Comparison of ENCODE assay signal across 8 mouse cellular contexts in the genomic region with DNA sequence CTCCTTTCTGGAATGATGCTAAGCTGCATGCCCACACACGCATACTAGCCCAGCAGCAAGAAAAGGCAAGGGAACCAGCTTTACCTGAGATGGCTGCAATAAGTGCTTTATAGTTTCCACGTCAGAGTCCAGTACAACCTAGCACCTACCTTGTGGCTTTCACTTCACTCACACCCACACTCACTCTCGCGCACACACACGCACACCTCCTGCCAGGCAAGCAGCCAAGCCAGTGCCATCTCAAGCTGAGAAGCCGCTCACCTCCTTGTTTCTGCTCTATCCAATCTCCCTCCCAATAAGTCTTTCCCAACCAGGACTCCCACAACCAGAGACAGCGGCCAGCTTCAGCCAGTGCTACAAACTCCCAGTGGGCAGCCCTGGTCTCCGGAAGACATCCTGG. TPM values are rescaled to one million over a fixed set of nuclear protein-coding genes. Genes with fewer than 3 reads are reported as not detected.
A peak's percentile ranks its signal among the peaks of the same experiment; 100 is the strongest.
DNase-seq lines count a peak whose midpoint lies in the region; ATAC-seq and TF ChIP-seq lines count a peak whose summit lies in the region.
"Had no signal": no experiment of that assay in that cellular context is flagged by ENCODE, and none has a peak within 500 bp of the region (broad histone marks: within the 10 kb centered on the region; RNA-seq: fewer than 3 reads in every experiment).

No protein-coding gene starts in this region.

- no peak for ATAC-seq in intestine, postnatal 0 days
- ATAC-seq: liver, postnatal 0 days had no signal

- no peaks in the 10 kb centered on the region for H3K9me3 ChIP-seq in intestine, postnatal 0 days (ENCODE audit: control insufficient read depth)

- no peaks in the 10 kb centered on the region for H3K36me3 ChIP-seq in kidney, adult 2 months (ENCODE audit: control insufficient read depth, insufficient read depth, low read length)
- no peaks in the 10 kb centered on the region for H3K36me3 ChIP-seq in intestine, postnatal 0 days (ENCODE audit: control insufficient read depth, insufficient read depth)

- no peak for TF ChIP-seq CTCF in kidney, adult 2 months (conservative IDR thresholded peaks at IDR 0.05; ENCODE audit: insufficient read depth, insufficient read length, low read depth, low read length)
- no peak for TF ChIP-seq CTCF in intestine, postnatal 0 days (IDR thresholded peaks at IDR 0.05; ENCODE audit: low read depth)

- H3K27me3 ChIP-seq in kidney, adult 2 months (replicated peaks; ENCODE audit: control insufficient read depth, insufficient read depth, low read length) = no peaks in the 10 kb centered on the region
- no peaks in the 10 kb centered on the region for H3K27me3 ChIP-seq in intestine, postnatal 0 days (replicated peaks; ENCODE audit: control insufficient read depth, insufficient read depth, low read length)

- no peak overlapping the region for H3K9ac ChIP-seq in intestine, postnatal 0 days (ENCODE audit: low read depth, low read length)
- H3K9ac ChIP-seq: liver, postnatal 0 days had no signal

- no peak overlapping the region for H3K27ac ChIP-seq in kidney, adult 2 months (ENCODE audit: insufficient read depth, low read depth, low read length)
- no peak overlapping the region; the same call in 1 of the 2 replicates for H3K27ac ChIP-seq in intestine, postnatal 0 days (ENCODE audit: low read depth, low read length)

- H3K4me1 ChIP-seq in kidney, adult 2 months (ENCODE audit: control insufficient read depth, insufficient read depth, low read length) = peaks cover 65% of the 10 kb centered on the region
- peaks cover 14% of the 10 kb centered on the region for H3K4me1 ChIP-seq in intestine, postnatal 0 days (replicated peaks; ENCODE audit: control insufficient read depth, insufficient read depth, low read length)

- no peak for TF ChIP-seq POLR2A in kidney, adult 2 months (IDR thresholded peaks at IDR 0.05; ENCODE audit: low read depth, low read length)

- no peak overlapping the region for H3K4me3 ChIP-seq in kidney, adult 2 months (ENCODE audit: insufficient read depth, low read depth, low read length)
- no peak overlapping the region for H3K4me3 ChIP-seq in intestine, postnatal 0 days (ENCODE audit: low read depth, low read length)

- DNase-seq in kidney, adult 2 months = peak; percentile 42
- DNase-seq in kidney, adult 9 months = no peak
- peak; percentile 37 for DNase-seq in CD4-positive helper T cell, adult 2 months (ENCODE audit: low read depth, low spot score)
- DNase-seq in cerebellum, adult 18-20 months = peak; percentile 69 to 74
- no peak for DNase-seq in gastrocnemius, postnatal 10 days
- no peak for DNase-seq in layer of hippocampus, postnatal 36 days
- DNase-seq: liver, postnatal 0 days had no signal

- WGBS in kidney, adult 2 months = 38% methylated on average over 8 of the region's 8 CpGs
- 59% methylated on average over 8 of the region's 8 CpGs for WGBS in intestine, postnatal 0 days

- peak overlapping the region; percentile 73 for H3K4me2 ChIP-seq in intestine, postnatal 0 days (replicated peaks; ENCODE audit: low read depth)

RNA-seq across cellular contexts. Expression of gene Usp12, which starts 3.9 kb away (rescaled TPM):
- polyA plus RNA-seq in kidney, adult 2 months (2012; rRNA removed) = 15.8 and 18.9 TPM in 2 replicates
- 21.7 and 24.0 TPM in 2 replicates for polyA plus RNA-seq in intestine, postnatal 0 days (2015; fragmentation: Nextera tagmentation; extraction: Ambion mirVana)
- 10 to 100 TPM; 19.4 to 21.5 TPM for total RNA-seq in gastrocnemius, postnatal 10 days (2021)
- total RNA-seq in layer of hippocampus, postnatal 36 days (2021) = 10 to 100 TPM; 56.3 to 59.2 TPM

RNA-seq across cellular contexts. Expression of gene Rpl21, which starts 41.7 kb away (rescaled TPM):
- polyA plus RNA-seq in kidney, adult 2 months (2012; rRNA removed) = 54.5 and 98.3 TPM in 2 replicates
- 426 and 430 TPM in 2 replicates for polyA plus RNA-seq in intestine, postnatal 0 days (2015; fragmentation: Nextera tagmentation; extraction: Ambion mirVana)
- total RNA-seq in gastrocnemius, postnatal 10 days (2021) = 100 to 1,000 TPM; 258 to 266 TPM
- total RNA-seq in layer of hippocampus, postnatal 36 days (2021) = 100 to 1,000 TPM; 185 to 197 TPM

RNA-seq across cellular contexts. Expression of gene Rasl11a, which starts 53.9 kb away (rescaled TPM):
- polyA plus RNA-seq in kidney, adult 2 months (2012; rRNA removed) = 17.4 and 20.2 TPM in 2 replicates
- 17.6 TPM in 2 replicates for polyA plus RNA-seq in intestine, postnatal 0 days (2015; fragmentation: Nextera tagmentation; extraction: Ambion mirVana)
- total RNA-seq in gastrocnemius, postnatal 10 days (2021) = 1 to 10 TPM; 3.9 to 5.1 TPM
- total RNA-seq in layer of hippocampus, postnatal 36 days (2021) = 10 to 100 TPM; 15.1 to 16.7 TPM

Comparison
In these comparisons a context has a peak if more than half of its experiments do, and no peak if none do; other contexts are left out.
1. DNase-seq: peak in kidney, adult 2 months (single experiment), CD4-positive helper T cell, adult 2 months (single experiment) and cerebellum, adult 18-20 months (2 of 2); none in kidney, adult 9 months (single experiment), gastrocnemius, postnatal 10 days (single experiment) and layer of hippocampus, postnatal 36 days (0 of 2).